Mouse (Mus musculus): Measurements from ENCODE around the gene Cacnb3. TPM values are rescaled to one million over a fixed set of nuclear protein-coding genes. Genes with fewer than 3 reads are reported as not detected.

Cacnb3 gene
- polyA plus RNA-seq, 1 experiment from 2014 or later: 28.9 TPM

- no peak overlapping the region for H3K27ac ChIP-seq (ENCODE audit: low read depth)
- peaks cover 48% of the 10 kb centered on the region for H3K27me3 ChIP-seq (ENCODE audit: insufficient read depth, low read length)
- no peak for TF ChIP-seq CTCF (IDR thresholded peaks at IDR 0.05; ENCODE audit: low read depth)
- no peaks in the 10 kb centered on the region for H3K9me3 ChIP-seq (ENCODE audit: low read depth, low read length)
- peak overlapping the region; percentile 70; the same call in 1 of the 2 replicates for H3K4me2 ChIP-seq
- no peaks in the 10 kb centered on the region for H3K36me3 ChIP-seq (ENCODE audit: insufficient read depth)
- WGBS: 23% methylated on average over 11 of the region's 11 CpGs
- no peak for ATAC-seq (ENCODE audit: insufficient read depth)
- H3K4me1 ChIP-seq (ENCODE audit: insufficient read depth): no peaks in the 10 kb centered on the region
- no peak overlapping the region for H3K9ac ChIP-seq
- H3K4me3 ChIP-seq (ENCODE audit: low read depth, low read length): no peak overlapping the region
- no peak for DNase-seq
Measured at GRCm38 (mm10) chr15:98674994-98675545, 44.4 kb downstream of the Cacnb3 start.

DNA sequence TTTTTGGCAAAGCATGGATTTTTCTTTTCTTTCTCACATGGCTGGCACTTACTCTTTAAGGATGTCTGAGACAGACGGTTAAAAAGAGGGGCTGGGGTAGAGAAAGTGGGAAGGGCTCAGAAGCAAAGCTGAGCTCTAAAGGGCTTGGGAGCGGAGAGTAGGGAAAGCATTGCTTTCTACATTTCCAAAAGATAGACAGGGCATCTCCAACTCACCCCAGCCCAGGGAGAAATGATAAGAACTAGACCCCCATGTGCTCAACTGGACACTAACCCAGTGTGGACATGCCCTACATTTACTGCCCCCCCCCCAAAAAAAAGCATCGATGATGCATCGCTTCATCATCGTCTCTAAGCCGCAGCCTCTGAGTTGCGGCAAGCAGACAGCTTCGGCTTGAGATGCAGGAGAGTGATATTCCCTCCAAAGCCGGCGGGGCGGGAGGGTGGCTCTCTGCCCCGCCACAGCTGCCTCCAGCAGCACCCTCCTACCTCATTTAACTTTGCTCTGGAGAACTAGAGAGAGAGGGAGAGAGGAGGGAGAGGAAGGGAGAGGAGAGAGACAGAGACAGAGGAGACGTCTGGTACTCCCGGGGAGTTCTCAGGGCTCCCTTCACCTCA is 45.1 kb downstream of the Cacnb3 start:
- DNase-seq: no peak
- Histone ChIP-seq H3K4me2 (peak overlapping the region; percentile 70; the same call in 1 of the 2 replicates), H3K27ac (ENCODE audit: low read depth) (no peak overlapping the region), H3K9ac (no peak overlapping the region; the same call in 1 of the 2 replicates), H3K27me3 (ENCODE audit: insufficient read depth, low read length) (peaks cover 48% of the 10 kb centered on the region), H3K36me3 (ENCODE audit: insufficient read depth) (no peaks in the 10 kb centered on the region), H3K4me1 (ENCODE audit: insufficient read depth) (no peaks in the 10 kb centered on the region), H3K4me3 (ENCODE audit: low read depth, low read length) (no peak overlapping the region), H3K9me3 (ENCODE audit: low read depth, low read length) (no peaks in the 10 kb centered on the region)
- WGBS: 7% methylated on average over 14 of the region's 14 CpGs
- TF ChIP-seq CTCF (IDR thresholded peaks at IDR 0.05; ENCODE audit: low read depth): no peak
- no peak for ATAC-seq (ENCODE audit: insufficient read depth)

DNA sequence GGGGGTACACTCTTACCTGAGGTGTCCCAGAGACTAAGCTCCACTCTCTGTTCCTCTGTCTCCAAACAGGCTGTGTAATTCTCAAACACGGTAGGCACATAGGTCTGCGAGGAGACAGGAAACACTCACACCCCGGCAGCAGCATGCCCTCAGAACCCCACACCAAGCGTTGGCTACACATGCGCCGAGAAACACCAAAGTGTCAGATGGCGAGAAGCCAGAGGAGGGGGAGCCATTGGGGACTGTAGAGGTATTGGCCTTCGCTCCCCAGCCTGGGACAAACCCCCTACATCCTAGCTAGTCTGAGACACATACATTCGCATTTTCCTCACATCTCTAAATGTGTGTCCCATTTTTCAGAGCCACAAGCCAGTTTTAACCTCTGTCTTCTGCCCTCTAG is 45.8 kb downstream of the Cacnb3 start:
- TF ChIP-seq CTCF (IDR thresholded peaks at IDR 0.05; ENCODE audit: low read depth): no peak
- H3K9me3 ChIP-seq (ENCODE audit: low read depth, low read length): no peaks in the 10 kb centered on the region
- H3K36me3 ChIP-seq (ENCODE audit: insufficient read depth): no peaks in the 10 kb centered on the region
- no peaks in the 10 kb centered on the region for H3K4me1 ChIP-seq (ENCODE audit: insufficient read depth)
- H3K4me3 ChIP-seq (ENCODE audit: low read depth, low read length): 0 out of 2 replicates have a peak overlapping the region, but pooled peaks have one; percentile 5
- DNase-seq: peak; percentile 37
- 4% methylated on average over 9 of the region's 9 CpGs for WGBS
- H3K9ac ChIP-seq: no peak overlapping the region
- H3K4me2 ChIP-seq: peak overlapping the region; percentile 70
- no peak overlapping the region for H3K27ac ChIP-seq (ENCODE audit: low read depth)
- ATAC-seq (ENCODE audit: insufficient read depth): no peak
- H3K27me3 ChIP-seq (ENCODE audit: insufficient read depth, low read length): peaks cover 48% of the 10 kb centered on the region

DNA sequence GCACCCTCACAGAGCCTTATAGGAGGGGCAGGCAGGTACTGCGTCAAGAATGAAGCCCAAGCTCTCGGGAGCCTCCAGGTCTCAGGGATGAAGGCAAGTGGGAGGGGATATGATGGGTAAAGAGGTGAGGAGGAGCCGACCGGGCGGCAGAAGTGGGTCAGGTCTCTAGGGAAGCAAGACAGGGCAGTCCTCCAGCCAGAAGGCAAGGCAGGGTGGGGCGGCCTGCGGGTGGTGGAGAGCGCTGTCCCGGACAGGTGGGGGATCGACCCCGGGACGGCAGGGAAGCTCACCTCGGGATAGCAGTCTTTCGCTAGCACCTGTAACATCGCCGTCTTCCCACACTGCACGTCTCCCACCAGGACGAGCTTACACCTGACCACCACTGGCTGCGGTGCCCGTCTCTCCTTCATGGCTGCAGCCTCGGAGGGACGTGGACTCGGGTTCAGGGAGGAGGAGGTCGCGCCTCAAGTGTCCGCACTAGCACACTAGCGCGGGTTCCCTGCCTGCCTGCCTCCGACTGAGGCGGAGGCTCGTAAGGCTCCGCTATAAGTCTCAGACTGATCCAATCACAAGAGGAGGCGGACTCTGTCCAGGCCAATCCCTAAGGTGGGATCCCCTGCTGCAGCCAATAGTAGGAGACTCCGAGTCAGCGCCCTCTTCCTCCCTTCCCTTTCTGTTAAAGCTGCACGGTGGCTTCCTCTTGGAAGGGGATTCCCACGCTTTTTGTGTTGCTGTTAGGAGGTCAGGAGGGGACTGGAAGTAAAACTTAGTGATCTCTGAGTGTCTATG is 46.5 kb downstream of the Cacnb3 start, which contains the start of gene Rnd1:
Gene Rnd1 (minus strand): TSS at position 522 of the 789 bp plus-strand sequence.
- H3K27ac ChIP-seq (ENCODE audit: low read depth): no peak within 1 kb of the TSS
- DNase-seq (peak; percentile 91), ATAC-seq (ENCODE audit: insufficient read depth) (peak; percentile 99)
- WGBS: under 1% methylated on average over 37 of the region's 37 CpGs
- H3K9me3 ChIP-seq (ENCODE audit: low read depth, low read length): no peaks in the 10 kb centered on the region
- H3K4me2 ChIP-seq: peak within 1 kb of the TSS; percentile 70
- H3K36me3 ChIP-seq (ENCODE audit: insufficient read depth): no peaks in the 10 kb centered on the region
- no peak within 1 kb of the TSS for H3K9ac ChIP-seq
- peaks cover 48% of the 10 kb centered on the region for H3K27me3 ChIP-seq (ENCODE audit: insufficient read depth, low read length)
- peak; percentile 7; the same call in 1 of the 2 replicates for TF ChIP-seq CTCF (IDR thresholded peaks at IDR 0.05; ENCODE audit: low read depth)
- peak within 1 kb of the TSS; percentile 36 for H3K4me3 ChIP-seq (ENCODE audit: low read depth, low read length)
- no peaks in the 10 kb centered on the region for H3K4me1 ChIP-seq (ENCODE audit: insufficient read depth)

DNA sequence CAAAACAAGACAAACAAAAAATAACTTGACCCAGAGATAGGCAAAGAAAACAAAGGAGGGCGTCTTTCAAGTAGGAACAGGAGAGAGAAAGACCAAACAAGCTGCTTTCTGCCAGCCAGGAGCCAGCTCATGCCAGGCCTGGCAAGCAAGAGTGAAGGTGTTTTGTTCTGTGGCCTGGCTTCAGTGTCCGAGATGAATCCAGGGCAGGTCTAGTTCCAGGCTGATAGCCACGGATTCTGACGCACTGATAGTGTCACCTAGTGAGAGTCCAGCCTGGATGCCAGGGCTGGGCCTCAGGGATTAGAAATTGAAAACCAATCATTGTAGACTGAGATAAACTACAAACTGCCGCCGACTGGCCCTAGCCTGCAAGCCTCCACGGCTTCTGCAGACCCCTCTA is 47.3 kb downstream of the Cacnb3 start:
- H3K27ac ChIP-seq (ENCODE audit: low read depth): no peak overlapping the region
- H3K4me2 ChIP-seq: no peak overlapping the region
- WGBS: 55% methylated on average over 7 of the region's 7 CpGs
- TF ChIP-seq CTCF (IDR thresholded peaks at IDR 0.05; ENCODE audit: low read depth): no peak
- H3K36me3 ChIP-seq (ENCODE audit: insufficient read depth): no peaks in the 10 kb centered on the region
- ATAC-seq (ENCODE audit: insufficient read depth) (no peak), DNase-seq (no peak)
- peaks cover 48% of the 10 kb centered on the region for H3K27me3 ChIP-seq (ENCODE audit: insufficient read depth, low read length)
- no peak overlapping the region for H3K4me3 ChIP-seq (ENCODE audit: low read depth, low read length)
- H3K4me1 ChIP-seq (ENCODE audit: insufficient read depth): no peaks in the 10 kb centered on the region
- H3K9ac ChIP-seq: no peak overlapping the region
- no peaks in the 10 kb centered on the region for H3K9me3 ChIP-seq (ENCODE audit: low read depth, low read length)

- peaks cover 30% of the 10 kb centered on the region for H3K27me3 ChIP-seq (ENCODE audit: insufficient read depth, low read length)
- WGBS: 80% methylated on average over 8 of the region's 8 CpGs
- H3K9me3 ChIP-seq (ENCODE audit: low read depth, low read length): no peaks in the 10 kb centered on the region
- no peak for DNase-seq
- no peak overlapping the region for H3K4me2 ChIP-seq
- H3K4me3 ChIP-seq (ENCODE audit: low read depth, low read length): no peak overlapping the region
- no peak for ATAC-seq (ENCODE audit: insufficient read depth)
- no peak overlapping the region for H3K27ac ChIP-seq (ENCODE audit: low read depth)
- no peaks in the 10 kb centered on the region for H3K36me3 ChIP-seq (ENCODE audit: insufficient read depth)
- no peaks in the 10 kb centered on the region for H3K4me1 ChIP-seq (ENCODE audit: insufficient read depth)
- no peak overlapping the region for H3K9ac ChIP-seq
- no peak for TF ChIP-seq CTCF (IDR thresholded peaks at IDR 0.05; ENCODE audit: low read depth)
Measured at GRCm38 (mm10) chr15:98680660-98681059, 50.0 kb downstream of the Cacnb3 start.

DNA sequence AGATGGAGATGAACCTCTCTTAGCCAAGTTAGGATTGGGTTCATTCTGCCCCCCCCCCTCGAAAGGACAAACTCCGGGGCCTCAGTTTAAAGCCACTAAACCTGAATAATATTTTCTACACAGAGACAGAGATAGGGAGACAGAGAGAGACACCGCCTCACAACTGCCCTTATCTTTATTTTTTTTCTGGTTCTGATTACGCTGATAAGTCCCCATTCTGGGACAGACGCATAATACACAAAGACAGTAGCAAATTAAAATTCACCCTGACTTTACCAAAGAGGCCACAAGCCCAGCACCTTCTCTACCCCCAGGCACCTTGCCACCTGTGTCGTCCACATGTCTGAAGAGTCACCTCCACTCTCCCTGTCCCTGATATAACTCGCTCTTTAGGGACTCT is 51.0 kb downstream of the Cacnb3 start:
- no peaks in the 10 kb centered on the region for H3K36me3 ChIP-seq (ENCODE audit: insufficient read depth)
- H3K9ac ChIP-seq: no peak overlapping the region
- no peaks in the 10 kb centered on the region for H3K4me1 ChIP-seq (ENCODE audit: insufficient read depth)
- ATAC-seq (ENCODE audit: insufficient read depth): no peak
- TF ChIP-seq CTCF (IDR thresholded peaks at IDR 0.05; ENCODE audit: low read depth): no peak
- no peak overlapping the region for H3K27ac ChIP-seq (ENCODE audit: low read depth)
- H3K4me3 ChIP-seq (ENCODE audit: low read depth, low read length): no peak overlapping the region
- DNase-seq: no peak
- WGBS: 70% methylated on average over 7 of the region's 7 CpGs
- H3K27me3 ChIP-seq (ENCODE audit: insufficient read depth, low read length): peaks cover 20% of the 10 kb centered on the region
- H3K4me2 ChIP-seq: no peak overlapping the region
- H3K9me3 ChIP-seq (ENCODE audit: low read depth, low read length): no peaks in the 10 kb centered on the region

Measured in lung, embryonic 14.5 days (tissue).